ENCODE assay signal across 18 mouse cellular contexts in genomic region chr11:72851214-72851613, GRCm38 (mm10).
"Had no signal": no experiment of that assay in that cellular context is flagged by ENCODE, and none has a peak within 500 bp of the region (broad histone marks: within the 10 kb centered on the region; RNA-seq: fewer than 3 reads in every experiment).

No protein-coding gene starts in this region.

- H3K27ac ChIP-seq: liver, embryonic 15.5 days; lung, embryonic 15.5 days; macrophage; midbrain, embryonic 13.5 days; neural tube, embryonic 12.5 days; stomach, embryonic 15.5 days; stomach, postnatal 0 days had no signal

- H3K9me3 ChIP-seq: liver, embryonic 15.5 days; lung, embryonic 15.5 days; megakaryocyte, embryonic 14.5 days; midbrain, embryonic 13.5 days; neural tube, embryonic 12.5 days; stomach, embryonic 15.5 days had no signal

- ATAC-seq: liver, postnatal 0 days; lung, postnatal 0 days; midbrain, embryonic 16.5 days had no signal

- H3K4me1 ChIP-seq: liver, embryonic 15.5 days; lung, embryonic 15.5 days; midbrain, embryonic 13.5 days; neural tube, embryonic 12.5 days; stomach, embryonic 15.5 days had no signal

- H3K4me2 ChIP-seq: liver, embryonic 15.5 days; lung, embryonic 15.5 days; midbrain, embryonic 13.5 days; neural tube, embryonic 12.5 days; stomach, embryonic 15.5 days had no signal

- H3K27me3 ChIP-seq: liver, embryonic 15.5 days; lung, embryonic 15.5 days; megakaryocyte, embryonic 14.5 days; midbrain, embryonic 13.5 days; neural tube, embryonic 12.5 days; stomach, embryonic 15.5 days had no signal

- H3K9ac ChIP-seq: liver, embryonic 15.5 days; liver, postnatal 0 days; lung, embryonic 15.5 days; midbrain, embryonic 13.5 days; neural tube, embryonic 12.5 days; stomach, embryonic 15.5 days had no signal

- DNase-seq: liver, postnatal 0 days; lung, adult 2 months; lung, postnatal 14 days; lung, postnatal 36 days; right cerebral cortex, postnatal 14 days; thymus, adult 2 months; thymus, postnatal 25 days; thymus, postnatal 4 days had no signal

- H3K4me3 ChIP-seq: liver, embryonic 15.5 days; lung, embryonic 15.5 days; megakaryocyte, embryonic 14.5 days; midbrain, embryonic 13.5 days; neural tube, embryonic 12.5 days; stomach, embryonic 15.5 days had no signal
